Mouse (Mus musculus) heart, adult 9 months (tissue): ENCODE results near the gene Ctcfl.
A peak's percentile ranks its signal among the peaks of the same experiment; 100 is the strongest.
"Not testable (repeated sequence)": the region's sequence is repeated elsewhere in the genome, so short reads cannot be mapped to it uniquely, and the experiment has no call there.

Experiments
- DNase-seq, 2 experiments: peaks; one replicate each; pipeline ENCODE4 v3.0.0; 2022; ENCODE audit warnings: low spot score in 2 of 2

Ctcfl gene

GRCm38 (mm10) chr2:173143611-173144010, 24.3 kb upstream of the Ctcfl start:
- DNase-seq, result no peak

DNA sequence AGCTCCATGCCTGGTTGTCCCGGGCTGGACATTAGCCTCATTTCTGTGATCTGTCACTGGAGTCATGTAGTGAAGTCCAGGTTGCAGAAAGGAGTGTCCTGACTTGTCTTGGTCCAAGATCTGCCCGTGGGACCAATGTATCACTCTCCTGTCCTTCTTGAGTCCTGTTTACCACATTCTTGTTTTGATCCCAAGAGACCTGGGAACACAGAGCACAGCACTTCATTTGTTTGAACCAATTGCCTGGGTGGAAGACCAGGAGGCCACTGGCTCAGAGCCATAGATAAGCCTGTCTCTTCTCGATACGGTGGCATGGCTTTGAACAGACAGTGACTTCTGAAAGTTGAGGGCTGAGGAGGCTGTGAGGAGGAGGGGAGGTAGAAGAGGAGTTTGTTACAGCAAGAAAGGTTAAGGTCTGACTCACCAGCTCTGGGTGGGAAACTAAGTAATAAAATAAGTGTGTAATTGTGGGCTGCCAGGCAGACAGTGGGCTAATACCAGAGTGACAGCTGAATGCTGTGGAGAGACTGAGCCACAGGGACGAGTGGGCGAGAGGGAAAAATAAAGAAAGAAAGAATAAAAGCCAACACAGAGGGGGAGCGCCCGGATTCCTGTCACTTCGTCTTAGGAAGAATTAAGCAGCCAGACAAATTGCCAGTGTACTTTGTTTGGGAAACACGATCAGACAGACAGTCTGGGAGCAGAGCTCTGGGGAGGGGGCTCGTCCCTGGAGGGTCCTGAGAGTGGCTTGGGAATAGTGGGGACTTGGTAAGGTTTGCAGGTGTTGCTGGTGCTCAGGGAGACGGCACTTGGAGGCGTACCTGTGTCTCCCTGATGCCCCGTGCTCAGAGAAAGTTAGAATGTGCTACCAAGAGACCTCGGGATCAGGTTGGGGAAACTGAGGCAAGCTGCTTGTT, 19.3 kb upstream of the Ctcfl start:
- no peak for DNase-seq

DNA sequence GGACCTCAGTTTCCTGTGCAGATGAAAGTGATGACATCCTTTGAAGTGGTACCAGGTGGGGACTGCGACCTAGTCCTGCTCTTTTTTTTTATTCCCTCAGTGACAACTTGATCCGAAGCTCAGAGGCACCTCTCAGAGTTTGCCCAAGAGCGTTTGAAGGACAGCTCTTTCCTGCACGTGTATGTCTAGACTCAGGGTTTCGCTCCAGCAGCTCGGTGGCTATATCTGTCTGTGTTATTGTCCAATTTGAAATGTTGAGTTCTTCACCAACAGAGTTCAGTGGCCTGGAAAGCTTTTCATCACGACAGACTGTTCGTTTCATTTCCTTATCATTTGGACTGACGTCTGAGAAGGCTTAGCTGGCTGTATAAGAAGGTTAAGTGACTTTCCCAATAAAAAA, 15.4 kb upstream of the Ctcfl start:
- DNase-seq, result peak in 1 of 2 experiments; percentile 5

DNA sequence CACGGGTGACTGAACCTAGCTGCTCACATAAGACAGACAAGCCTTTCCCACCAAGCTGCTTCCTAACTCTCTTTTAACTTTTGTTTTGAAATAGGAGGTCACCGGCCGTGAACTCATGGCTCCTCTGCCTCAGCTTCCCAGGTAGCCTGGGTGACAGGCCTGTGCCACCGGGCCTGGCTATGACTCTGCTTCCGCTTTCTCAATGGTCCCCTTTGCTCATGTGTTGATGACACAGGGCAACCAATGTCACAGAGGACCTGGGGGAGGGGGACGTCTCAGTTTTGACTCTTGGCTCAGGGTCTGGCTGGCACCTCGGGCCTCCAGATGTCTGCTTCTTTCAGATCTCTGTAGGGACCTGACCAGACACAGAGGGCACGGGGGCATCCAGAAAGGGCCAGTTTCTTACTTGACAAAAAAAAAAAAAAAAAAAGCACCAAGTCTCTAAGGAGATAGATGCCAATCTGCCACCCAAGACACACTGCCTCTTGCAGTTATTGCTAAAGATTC, 13.5 kb upstream of the Ctcfl start:
- DNase-seq, result no peak

GRCm38 (mm10) chr2:173132262-173132661, 12.9 kb upstream of the Ctcfl start:
- no peak for DNase-seq

- DNase-seq, result no peak
Measured at GRCm38 (mm10) chr2:173129111-173129510, 9.8 kb upstream of the Ctcfl start.

DNA sequence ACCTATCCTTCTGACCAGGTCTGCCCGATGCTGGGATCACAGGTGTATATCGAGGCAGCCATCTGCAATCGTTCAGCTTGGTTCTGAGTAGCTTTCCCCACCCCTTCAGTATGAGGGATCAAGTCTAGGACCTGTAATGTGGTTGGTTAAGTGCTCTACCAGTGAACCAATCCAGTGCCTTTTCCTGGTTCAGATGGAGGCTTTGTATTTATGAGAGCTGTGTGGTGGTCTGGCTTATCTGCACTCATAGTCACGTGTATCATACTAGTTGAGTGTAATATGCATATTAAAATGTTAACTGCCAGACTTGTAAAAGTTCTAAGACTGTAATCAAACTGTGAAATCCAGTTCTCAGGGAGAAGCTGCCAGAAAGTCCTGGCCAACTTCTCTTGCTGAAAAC, 7.1 kb upstream of the Ctcfl start:
- DNase-seq, result no peak

DNA sequence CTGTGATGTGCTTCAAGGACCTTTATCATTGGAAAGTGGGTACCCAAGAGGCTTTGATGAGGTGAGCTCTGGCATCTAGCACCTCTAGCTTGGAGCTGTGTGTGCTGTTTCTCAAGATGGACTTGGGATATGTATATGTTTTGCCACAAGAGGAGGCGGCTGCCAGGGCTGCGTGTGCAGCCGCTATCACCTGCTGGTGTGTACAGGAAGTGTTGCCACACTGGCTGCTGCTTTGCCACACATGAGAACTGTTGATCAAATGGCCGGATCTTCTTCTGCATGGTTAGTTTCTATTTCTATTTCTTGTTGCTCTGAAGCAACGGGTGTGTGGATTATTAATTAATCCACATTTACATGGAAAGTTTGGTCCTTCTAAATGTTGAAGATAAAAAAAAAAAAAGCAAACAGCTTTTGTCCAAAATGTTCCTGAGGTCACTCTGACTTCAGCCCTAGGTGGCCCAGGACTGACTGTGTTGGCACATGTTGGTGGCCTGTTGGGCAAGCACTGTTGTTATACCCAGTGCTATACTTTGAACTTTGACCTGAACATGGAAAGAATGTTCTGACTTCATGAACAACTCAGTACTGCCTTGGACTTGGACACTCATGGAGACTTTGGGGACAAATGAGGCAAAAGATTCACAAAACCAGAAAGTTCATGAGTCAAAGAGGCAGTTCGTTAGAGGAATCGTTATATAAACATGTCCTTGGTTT, 4.9 kb upstream of the Ctcfl start:
- DNase-seq, result no peak

DNA sequence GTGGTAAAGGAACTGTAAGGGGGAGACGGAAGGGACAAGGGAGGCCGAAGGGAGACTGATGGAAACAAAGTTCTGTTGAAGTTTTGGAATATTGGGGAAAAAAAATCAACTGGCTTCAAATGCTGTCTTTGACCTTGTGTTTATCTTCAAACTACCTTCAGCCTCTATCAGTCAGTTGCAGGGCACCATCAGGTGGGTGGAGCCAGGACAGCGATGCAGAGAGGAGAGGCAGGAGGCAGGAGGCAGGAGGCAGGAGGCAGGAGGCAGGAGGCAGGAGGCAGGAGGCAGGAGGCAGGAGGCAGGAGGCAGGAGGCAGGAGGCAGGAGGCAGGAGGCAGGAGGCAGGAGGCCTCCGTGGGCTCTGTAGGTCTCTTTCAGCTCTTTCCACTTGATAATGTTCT, 792 bp upstream of the Ctcfl start:
- not testable (repeated sequence) for DNase-seq

- DNase-seq, result not testable (repeated sequence)
Measured at GRCm38 (mm10) chr2:173113796-173114195, 5.5 kb downstream of the Ctcfl start.

- no peak for DNase-seq
Measured at GRCm38 (mm10) chr2:173110571-173110970, 8.8 kb downstream of the Ctcfl start.

DNA sequence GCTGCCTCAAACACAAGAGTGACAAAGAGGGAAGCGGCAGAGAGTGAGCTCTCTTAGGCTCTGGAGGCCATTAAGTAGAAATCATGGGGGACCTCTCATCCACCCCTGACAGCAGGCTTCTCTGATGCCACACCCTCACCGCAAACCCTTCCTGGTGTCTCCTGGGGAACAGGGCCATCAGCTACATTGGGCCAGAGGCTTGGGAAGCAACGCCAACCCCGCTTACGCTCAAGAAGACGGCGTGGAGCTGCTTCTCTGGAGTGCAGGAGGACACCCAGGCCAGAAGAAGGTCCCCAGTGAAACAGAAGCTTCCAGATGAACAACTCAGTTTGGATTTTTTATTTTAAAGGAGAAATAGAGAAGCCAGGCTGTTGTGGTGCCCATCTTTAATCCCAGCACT, 9.8 kb downstream of the Ctcfl start:
- DNase-seq, result no peak

DNA sequence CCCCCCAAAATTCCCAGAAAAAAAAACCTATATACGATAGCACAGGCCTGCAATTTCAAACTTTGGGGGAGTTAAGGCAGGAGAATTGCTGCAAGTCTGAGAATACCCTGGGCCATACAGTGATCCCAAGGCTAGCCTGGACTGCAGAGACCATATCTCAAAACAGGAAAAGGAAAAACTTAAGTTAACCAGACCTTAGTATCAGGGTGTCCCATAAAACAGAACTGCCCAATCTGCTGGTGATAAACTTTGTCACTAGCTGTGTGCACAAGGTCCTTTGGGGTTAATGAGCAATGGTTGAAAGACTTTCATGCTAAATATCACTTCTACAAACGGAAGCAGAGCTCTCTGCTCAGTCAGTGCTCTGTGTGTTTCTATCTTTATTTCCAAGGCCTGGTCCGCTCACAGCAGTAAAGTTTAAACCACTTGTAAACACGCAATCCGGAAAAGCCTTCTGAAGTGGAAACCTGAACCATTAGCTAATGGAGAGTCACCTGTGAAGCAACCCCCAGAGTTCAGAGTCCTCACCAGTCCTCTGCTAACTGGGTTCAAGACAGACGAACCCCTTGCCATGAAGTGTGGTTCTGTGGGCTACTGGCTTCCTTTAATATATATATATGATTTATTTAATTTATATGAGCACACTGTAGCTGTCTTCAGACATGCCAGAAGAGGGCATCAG, 10.7 kb downstream of the Ctcfl start:
- no peak for DNase-seq

DNA sequence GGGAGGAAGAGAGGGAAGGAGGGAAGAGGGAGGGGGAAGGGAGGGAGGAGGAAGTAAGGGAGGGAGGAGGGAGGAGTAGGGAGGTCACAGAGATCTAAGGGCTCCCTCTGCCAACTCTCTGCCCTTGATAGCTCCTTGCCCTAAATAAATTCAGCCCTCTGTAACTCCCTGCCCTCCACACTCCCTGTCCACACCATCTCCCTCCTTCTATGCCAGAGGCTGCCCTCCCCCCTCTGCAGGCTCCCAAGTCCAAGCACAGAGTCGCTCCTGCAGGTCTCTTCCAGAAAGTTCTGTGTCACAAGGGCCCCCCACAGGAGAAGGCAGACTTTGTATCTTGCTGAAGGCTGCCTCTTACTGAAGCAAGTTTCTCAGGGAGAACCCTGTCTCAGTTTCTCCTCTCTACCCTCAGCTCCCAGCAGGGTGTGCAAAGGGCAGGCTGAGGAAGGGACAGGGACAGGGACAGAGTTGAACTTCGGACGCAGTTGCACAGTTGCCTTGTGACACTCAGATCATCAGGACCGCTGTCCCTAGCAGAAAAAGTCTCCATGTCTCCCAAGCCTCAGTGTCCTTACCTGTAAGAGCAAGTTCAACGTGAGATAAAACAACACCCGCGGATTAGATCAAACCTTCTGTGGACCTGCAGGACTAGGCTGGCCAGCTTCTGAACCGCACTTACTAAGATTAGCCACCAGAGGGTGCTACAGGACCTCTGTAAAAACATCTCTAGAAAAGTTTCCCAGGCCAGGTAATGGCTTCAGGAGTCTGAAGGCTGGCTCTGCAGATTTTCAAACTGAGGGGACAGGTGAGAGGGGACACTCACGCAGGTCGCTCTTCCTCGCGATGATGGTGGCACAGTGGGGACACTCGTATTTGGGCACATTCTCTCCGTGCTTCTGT, 12.2 kb downstream of the Ctcfl start:
- DNase-seq, result peak; percentile 37 to 53

DNA sequence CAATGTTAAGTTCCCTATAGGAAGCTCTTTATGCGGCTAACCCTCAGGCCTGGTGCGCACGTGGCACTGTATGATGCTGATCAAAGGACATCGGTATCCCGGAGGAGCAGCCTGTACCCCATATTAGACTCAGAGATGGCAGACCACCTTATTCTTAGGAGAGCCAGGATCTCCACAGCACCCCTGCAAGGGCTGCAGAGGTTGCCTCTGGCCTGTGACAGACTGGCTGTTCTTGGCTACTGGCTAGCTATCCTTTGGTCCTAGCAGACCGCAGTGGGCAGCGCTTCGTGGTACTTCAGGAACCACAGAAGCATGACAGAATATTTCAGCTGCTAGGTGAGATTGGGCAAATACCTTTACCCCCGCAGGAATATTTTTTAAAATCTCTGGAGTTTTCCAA, 12.9 kb downstream of the Ctcfl start:
- no peak for DNase-seq

DNA sequence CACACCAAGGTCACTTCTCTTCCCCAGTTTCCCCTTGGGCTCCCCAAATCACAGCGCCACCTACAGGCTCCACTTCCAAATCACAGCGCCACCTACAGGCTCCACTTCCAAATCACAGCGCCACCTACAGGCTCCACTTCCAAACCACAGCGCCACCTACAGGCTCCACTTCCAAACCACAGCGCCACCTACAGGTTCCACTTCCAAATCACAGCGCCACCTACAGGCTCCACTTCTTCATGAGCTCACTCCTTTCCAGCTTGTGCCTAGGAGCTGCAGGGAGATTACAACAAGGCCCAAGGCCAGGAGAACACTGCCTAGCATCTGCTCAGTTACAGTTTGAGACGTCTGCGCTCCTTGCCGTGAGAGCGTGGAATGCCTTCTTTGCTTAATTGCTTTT, 22.0 kb downstream of the Ctcfl start:
- DNase-seq, result not testable (repeated sequence)

DNA sequence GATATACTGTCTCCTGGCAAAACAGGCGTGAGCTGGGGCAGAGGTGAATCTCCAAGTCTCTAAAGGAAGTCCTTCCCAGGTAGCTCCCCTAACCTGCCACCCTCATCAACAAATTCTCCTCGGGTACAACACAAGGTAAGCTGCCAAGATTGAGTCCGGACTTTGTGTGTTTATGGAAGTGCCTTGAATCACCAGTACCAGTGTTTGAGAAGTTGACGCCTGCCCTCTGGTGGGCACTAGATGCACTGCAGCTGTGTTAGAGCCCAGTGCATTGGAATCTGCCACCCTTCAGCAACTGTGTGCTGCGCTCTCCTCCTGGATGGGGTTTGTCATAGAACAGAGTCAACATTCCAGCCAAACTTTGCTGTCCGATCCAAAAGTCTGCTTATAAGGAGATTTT, 29.9 kb downstream of the Ctcfl start:
- DNase-seq, result peak; percentile 46 to 72

DNA sequence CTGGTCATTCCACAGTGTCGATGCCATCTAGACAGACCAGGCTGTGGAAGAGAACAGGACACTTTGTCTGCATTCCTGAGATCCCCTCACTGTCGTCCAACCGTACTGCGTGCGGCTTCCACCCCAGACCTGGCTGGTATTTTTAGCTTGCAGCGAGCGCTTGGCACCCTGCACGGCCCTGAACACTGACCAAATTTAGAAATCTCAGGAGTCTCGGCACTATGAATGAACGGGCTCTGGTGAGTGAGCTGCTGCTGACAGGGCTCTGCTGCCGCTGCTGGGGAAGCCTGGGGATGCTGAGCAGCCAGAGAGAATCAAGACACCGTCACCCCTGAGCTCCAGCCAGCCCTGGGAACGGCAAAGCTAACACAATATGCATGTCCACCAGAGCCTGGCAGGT, 31.9 kb downstream of the Ctcfl start:
- DNase-seq, result peak; percentile 75 to 80

- DNase-seq, result no peak
Measured at GRCm38 (mm10) chr2:173085763-173086162, 33.6 kb downstream of the Ctcfl start.

DNA sequence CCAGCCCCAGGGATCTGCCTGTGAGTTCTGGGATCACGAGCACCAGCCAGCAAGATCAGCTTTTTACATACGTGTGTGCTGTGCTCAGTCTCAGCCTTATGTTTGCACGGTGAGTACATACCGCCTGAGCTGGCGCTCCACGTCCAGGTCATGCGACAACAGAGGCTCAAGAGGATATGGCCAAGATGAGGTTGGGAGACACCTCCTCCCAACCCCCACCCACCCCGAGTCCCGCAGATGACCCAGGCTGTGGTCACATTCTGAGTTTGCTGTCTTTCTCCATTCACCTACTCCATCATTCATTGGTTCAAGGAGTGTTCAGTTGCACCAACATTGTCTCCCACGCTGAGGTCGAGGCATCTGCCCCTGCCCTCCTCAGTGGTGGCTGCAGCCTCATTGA, 34.5 kb downstream of the Ctcfl start:
- DNase-seq, result no peak
